In genomic region chr12:108444166-108445115, GRCm38 (mm10) we compare ENCODE assay signal across 11 mouse cellular contexts.
A peak's percentile ranks its signal among the peaks of the same experiment; 100 is the strongest.
DNase-seq lines count a peak whose midpoint lies in the region; ATAC-seq and TF ChIP-seq lines count a peak whose summit lies in the region.
"Had no signal": no experiment of that assay in that cellular context is flagged by ENCODE, and none has a peak within 500 bp of the region (broad histone marks: within the 10 kb centered on the region; RNA-seq: fewer than 3 reads in every experiment).

No protein-coding gene starts in this region.

- H3K36me3 ChIP-seq in hindbrain, embryonic 10.5 days, result peaks cover 14% of the 10 kb centered on the region; the same call in 1 of the 2 replicates
- no peaks in the 10 kb centered on the region for H3K36me3 ChIP-seq in hindbrain, embryonic 16.5 days (ENCODE audit: control insufficient read depth, insufficient read depth, low read length)
- H3K36me3 ChIP-seq in forebrain, postnatal 0 days (ENCODE audit: insufficient read depth), result no peaks in the 10 kb centered on the region
- H3K36me3 ChIP-seq: limb, embryonic 10.5 days had no signal

- no peaks in the 10 kb centered on the region for H3K9me3 ChIP-seq in hindbrain, embryonic 10.5 days
- no peaks in the 10 kb centered on the region for H3K9me3 ChIP-seq in hindbrain, embryonic 16.5 days (ENCODE audit: control insufficient read depth, low read length)
- no peaks in the 10 kb centered on the region for H3K9me3 ChIP-seq in forebrain, postnatal 0 days (ENCODE audit: low read length)
- H3K9me3 ChIP-seq: limb, embryonic 10.5 days had no signal

- peak; percentile 48 for DNase-seq in hindbrain, embryonic 10.5 days (ENCODE audit: low spot score)
- DNase-seq in ZHBTc4 (ENCODE audit: low read depth, low spot score), result peak; percentile 24
- DNase-seq in forebrain, postnatal 0 days, result no peak
- peak; percentile 49 for DNase-seq in neural tube, embryonic 10.5 days (ENCODE audit: extremely low spot score, low spot score)
- no peak for DNase-seq in frontal cortex, postnatal 14 days (ENCODE audit: low spot score in 2 of 2)
- no peak for DNase-seq in ovary, postnatal 14 days (ENCODE audit: low spot score)
- DNase-seq in left cerebral cortex, postnatal 10 days (ENCODE audit: extremely low spot score in 1 of 2, low spot score in 2 of 2), result no peak
- DNase-seq: kidney, adult 2 months had no signal

- intact Hi-C loops in left cerebral cortex, postnatal 10 days (cut with DNase I), result no loop called here

- peaks cover 61% of the 10 kb centered on the region for H3K4me1 ChIP-seq in hindbrain, embryonic 10.5 days (replicated peaks)
- H3K4me1 ChIP-seq in hindbrain, embryonic 16.5 days (ENCODE audit: control insufficient read depth, insufficient read depth, low read depth, low read length), result peaks cover 13% of the 10 kb centered on the region
- peaks cover 6% of the 10 kb centered on the region; the same call in 1 of the 2 replicates for H3K4me1 ChIP-seq in forebrain, postnatal 0 days (ENCODE audit: insufficient read depth)

- H3K4me3 ChIP-seq in hindbrain, embryonic 10.5 days, result no peak overlapping the region
- H3K4me3 ChIP-seq in hindbrain, embryonic 16.5 days (ENCODE audit: low read length), result no peak overlapping the region
- H3K4me3 ChIP-seq in forebrain, postnatal 0 days (ENCODE audit: low read depth, low read length), result no peak overlapping the region
- H3K4me3 ChIP-seq: limb, embryonic 10.5 days had no signal

- 52% methylated on average over 11 of the region's 11 CpGs for WGBS in hindbrain, embryonic 10.5 days
- WGBS in hindbrain, embryonic 16.5 days, result 41% methylated on average over 11 of the region's 11 CpGs
- WGBS in forebrain, postnatal 0 days, result 42% methylated on average over 11 of the region's 11 CpGs

- peak overlapping the region; percentile 78 for H3K27ac ChIP-seq in hindbrain, embryonic 10.5 days
- no peak overlapping the region for H3K27ac ChIP-seq in hindbrain, embryonic 16.5 days (ENCODE audit: low read depth, low read length)
- H3K27ac ChIP-seq in forebrain, postnatal 0 days (ENCODE audit: low read depth, low read length), result no peak overlapping the region
- H3K27ac ChIP-seq: limb, embryonic 10.5 days; macrophage had no signal

- TF ChIP-seq CTCF in forebrain, postnatal 0 days (IDR thresholded peaks at IDR 0.05; ENCODE audit: low read depth), result no peak

- no peak for ATAC-seq in hindbrain, embryonic 16.5 days
- peak; percentile 73 for ATAC-seq in forebrain, postnatal 0 days

- no peak overlapping the region for H3K9ac ChIP-seq in hindbrain, embryonic 16.5 days (ENCODE audit: low read depth, low read length)
- no peak overlapping the region for H3K9ac ChIP-seq in forebrain, postnatal 0 days

- H3K27me3 ChIP-seq in hindbrain, embryonic 10.5 days (ENCODE audit: insufficient read depth, poor library complexity, severe bottlenecking), result no peaks in the 10 kb centered on the region
- no peaks in the 10 kb centered on the region for H3K27me3 ChIP-seq in hindbrain, embryonic 16.5 days (replicated peaks; ENCODE audit: control insufficient read depth, insufficient read depth, low read length)
- no peaks in the 10 kb centered on the region for H3K27me3 ChIP-seq in forebrain, postnatal 0 days (ENCODE audit: insufficient read depth, low read length)

- no peak overlapping the region for H3K4me2 ChIP-seq in hindbrain, embryonic 16.5 days (ENCODE audit: low read length)
- no peak overlapping the region for H3K4me2 ChIP-seq in forebrain, postnatal 0 days (ENCODE audit: low read depth)

Comparison
In these comparisons a context has a peak if more than half of its experiments do, and no peak if none do; other contexts are left out.
1. DNase-seq: peak in hindbrain, embryonic 10.5 days (single experiment), ZHBTc4 (single experiment) and neural tube, embryonic 10.5 days (single experiment); none in forebrain, postnatal 0 days (single experiment), frontal cortex, postnatal 14 days (0 of 2), ovary, postnatal 14 days (single experiment) and left cerebral cortex, postnatal 10 days (0 of 2).